Mouse (Mus musculus): ENCODE data around the gene Denr. TPM values are rescaled to one million over a fixed set of nuclear protein-coding genes. Genes with fewer than 3 reads are reported as not detected.
A peak's percentile ranks its signal among the peaks of the same experiment; 100 is the strongest.

Denr gene
- polyA plus RNA-seq, 1 experiment from 2014 or later, result 169 TPM

GRCm38 (mm10) chr5:123952365-123953045, 45.5 kb downstream of the Denr start:
- H3K9ac ChIP-seq, result no peak overlapping the region
- peaks cover 6% of the 10 kb centered on the region; the same call in 1 of the 2 replicates for H3K4me1 ChIP-seq
- ATAC-seq (ENCODE audit: insufficient number of reproducible peaks, insufficient read depth, low FRiP score, low TSS enrichment), result no peak
- no peak overlapping the region for H3K4me3 ChIP-seq
- H3K9me3 ChIP-seq, result no peaks in the 10 kb centered on the region
- 57% methylated on average over 5 of the region's 5 CpGs for WGBS
- no peaks in the 10 kb centered on the region for H3K36me3 ChIP-seq
- no peaks in the 10 kb centered on the region for H3K27me3 ChIP-seq
- no peak overlapping the region for H3K4me2 ChIP-seq (replicated peaks)
- H3K27ac ChIP-seq, result no peak overlapping the region

- no peaks in the 10 kb centered on the region for H3K36me3 ChIP-seq
- no peak overlapping the region for H3K4me2 ChIP-seq (replicated peaks)
- no peak overlapping the region for H3K27ac ChIP-seq
- H3K9me3 ChIP-seq, result no peaks in the 10 kb centered on the region
- no peak overlapping the region for H3K9ac ChIP-seq
- H3K4me3 ChIP-seq, result no peak overlapping the region
- H3K27me3 ChIP-seq, result no peaks in the 10 kb centered on the region
- peaks cover 6% of the 10 kb centered on the region; the same call in 1 of the 2 replicates for H3K4me1 ChIP-seq
- ATAC-seq (ENCODE audit: insufficient number of reproducible peaks, insufficient read depth, low FRiP score, low TSS enrichment), result no peak
- 92% methylated on average over 8 of the region's 8 CpGs for WGBS
These were observed 50.2 kb downstream of the Denr start for GRCm38 (mm10) chr5:123957213-123957612.

GRCm38 (mm10) chr5:123959018-123959417, 52.0 kb downstream of the Denr start:
- Histone ChIP-seq H3K4me2 (replicated peaks) (no peak overlapping the region), H3K36me3 (no peaks in the 10 kb centered on the region), H3K9ac (no peak overlapping the region), H3K27me3 (no peaks in the 10 kb centered on the region), H3K4me1 (peaks cover 6% of the 10 kb centered on the region; the same call in 1 of the 2 replicates), H3K27ac (no peak overlapping the region), H3K4me3 (no peak overlapping the region), H3K9me3 (no peaks in the 10 kb centered on the region)
- WGBS, result 68% methylated on average over 3 of the region's 3 CpGs
- no peak for ATAC-seq (ENCODE audit: insufficient number of reproducible peaks, insufficient read depth, low FRiP score, low TSS enrichment)

GRCm38 (mm10) chr5:123960129-123960528, 53.2 kb downstream of the Denr start:
- H3K27me3 ChIP-seq, result no peaks in the 10 kb centered on the region
- H3K9me3 ChIP-seq, result no peaks in the 10 kb centered on the region
- no peak overlapping the region for H3K4me2 ChIP-seq (replicated peaks)
- ATAC-seq (ENCODE audit: insufficient number of reproducible peaks, insufficient read depth, low FRiP score, low TSS enrichment), result no peak
- WGBS, result 77% methylated on average over 8 of the region's 8 CpGs
- H3K27ac ChIP-seq, result no peak overlapping the region
- no peaks in the 10 kb centered on the region for H3K36me3 ChIP-seq
- H3K4me1 ChIP-seq, result peaks cover 6% of the 10 kb centered on the region; the same call in 1 of the 2 replicates
- no peak overlapping the region for H3K9ac ChIP-seq
- H3K4me3 ChIP-seq, result no peak overlapping the region

- 82% methylated on average over 12 of the region's 12 CpGs for WGBS
- no peaks in the 10 kb centered on the region for H3K9me3 ChIP-seq
- H3K27ac ChIP-seq, result no peak overlapping the region
- peaks cover 2% of the 10 kb centered on the region; the same call in 1 of the 2 replicates for H3K4me1 ChIP-seq
- no peaks in the 10 kb centered on the region for H3K27me3 ChIP-seq
- no peak overlapping the region for H3K4me3 ChIP-seq
- H3K9ac ChIP-seq, result no peak overlapping the region
- ATAC-seq (ENCODE audit: insufficient number of reproducible peaks, insufficient read depth, low FRiP score, low TSS enrichment), result no peak
- no peaks in the 10 kb centered on the region for H3K36me3 ChIP-seq
- H3K4me2 ChIP-seq (replicated peaks), result no peak overlapping the region
These were observed 54.1 kb downstream of the Denr start for GRCm38 (mm10) chr5:123961046-123961445.

GRCm38 (mm10) chr5:123964208-123964607, 57.2 kb downstream of the Denr start:
- no peaks in the 10 kb centered on the region for H3K9me3 ChIP-seq
- no peak overlapping the region for H3K4me2 ChIP-seq (replicated peaks)
- H3K4me1 ChIP-seq, result no peaks in the 10 kb centered on the region
- no peaks in the 10 kb centered on the region for H3K36me3 ChIP-seq
- H3K9ac ChIP-seq, result no peak overlapping the region
- H3K27me3 ChIP-seq, result no peaks in the 10 kb centered on the region
- WGBS, result 96% methylated on average over 4 of the region's 4 CpGs
- no peak for ATAC-seq (ENCODE audit: insufficient number of reproducible peaks, insufficient read depth, low FRiP score, low TSS enrichment)
- H3K27ac ChIP-seq, result no peak overlapping the region
- no peak overlapping the region for H3K4me3 ChIP-seq

GRCm38 (mm10) chr5:123966759-123967158, 59.8 kb downstream of the Denr start:
- Histone ChIP-seq H3K36me3 (no peaks in the 10 kb centered on the region), H3K4me3 (no peak overlapping the region), H3K27me3 (no peaks in the 10 kb centered on the region), H3K4me1 (no peaks in the 10 kb centered on the region), H3K9me3 (no peaks in the 10 kb centered on the region), H3K4me2 (replicated peaks) (no peak overlapping the region), H3K9ac (no peak overlapping the region), H3K27ac (no peak overlapping the region)
- no peak for ATAC-seq (ENCODE audit: insufficient number of reproducible peaks, insufficient read depth, low FRiP score, low TSS enrichment)
- WGBS, result 95% methylated on average over 2 of the region's 2 CpGs

GRCm38 (mm10) chr5:123968468-123968867, 61.5 kb downstream of the Denr start:
- ATAC-seq (ENCODE audit: insufficient number of reproducible peaks, insufficient read depth, low FRiP score, low TSS enrichment), result no peak

GRCm38 (mm10) chr5:123969216-123969615, 62.2 kb downstream of the Denr start:
- ATAC-seq (ENCODE audit: insufficient number of reproducible peaks, insufficient read depth, low FRiP score, low TSS enrichment), result no peak
- H3K4me3 ChIP-seq, result no peak overlapping the region
- H3K9me3 ChIP-seq, result no peaks in the 10 kb centered on the region
- peaks cover 6% of the 10 kb centered on the region for H3K27me3 ChIP-seq
- WGBS, result 67% methylated on average over 8 of the region's 8 CpGs
- no peak overlapping the region for H3K27ac ChIP-seq
- no peaks in the 10 kb centered on the region for H3K36me3 ChIP-seq
- H3K4me2 ChIP-seq (replicated peaks), result no peak overlapping the region
- no peaks in the 10 kb centered on the region for H3K4me1 ChIP-seq
- no peak overlapping the region for H3K9ac ChIP-seq

More at GRCm38 (mm10) chr5:123968468-123968867, 61.5 kb downstream of the Denr start:
- Histone ChIP-seq H3K9ac (no peak overlapping the region), H3K36me3 (no peaks in the 10 kb centered on the region), H3K4me2 (replicated peaks) (no peak overlapping the region), H3K4me1 (no peaks in the 10 kb centered on the region), H3K9me3 (no peaks in the 10 kb centered on the region), H3K27me3 (peaks cover 5% of the 10 kb centered on the region), H3K4me3 (no peak overlapping the region), H3K27ac (no peak overlapping the region)
- 78% methylated on average over 5 of the region's 5 CpGs for WGBS

GRCm38 (mm10) chr5:123970576-123970975, 63.6 kb downstream of the Denr start:
- Histone ChIP-seq H3K36me3 (no peaks in the 10 kb centered on the region), H3K27me3 (peaks cover 6% of the 10 kb centered on the region), H3K4me3 (no peak overlapping the region), H3K27ac (no peak overlapping the region), H3K4me1 (peaks cover 5% of the 10 kb centered on the region), H3K9ac (no peak overlapping the region), H3K4me2 (replicated peaks) (no peak overlapping the region), H3K9me3 (no peaks in the 10 kb centered on the region)
- no peak for ATAC-seq (ENCODE audit: insufficient number of reproducible peaks, insufficient read depth, low FRiP score, low TSS enrichment)
- 84% methylated on average over 4 of the region's 4 CpGs for WGBS

- H3K27me3 ChIP-seq, result peaks cover 10% of the 10 kb centered on the region
- H3K36me3 ChIP-seq, result no peaks in the 10 kb centered on the region
- H3K9ac ChIP-seq, result no peak overlapping the region
- no peak overlapping the region for H3K27ac ChIP-seq
- no peaks in the 10 kb centered on the region for H3K9me3 ChIP-seq
- H3K4me2 ChIP-seq (replicated peaks), result no peak overlapping the region
- no peak overlapping the region for H3K4me3 ChIP-seq
- no peak for ATAC-seq (ENCODE audit: insufficient number of reproducible peaks, insufficient read depth, low FRiP score, low TSS enrichment)
- H3K4me1 ChIP-seq, result peaks cover 9% of the 10 kb centered on the region
- WGBS, result 76% methylated on average over 6 of the region's 6 CpGs
These were observed 65.5 kb downstream of the Denr start for GRCm38 (mm10) chr5:123972453-123972852.

- Histone ChIP-seq H3K4me3 (peak within 1 kb of the TSS; percentile 74), H3K4me1 (peaks cover 9% of the 10 kb centered on the region), H3K9me3 (no peaks in the 10 kb centered on the region), H3K27me3 (peaks cover 10% of the 10 kb centered on the region), H3K36me3 (no peaks in the 10 kb centered on the region), H3K4me2 (replicated peaks) (peak within 1 kb of the TSS; percentile 87), H3K27ac (no peak within 1 kb of the TSS), H3K9ac (peak within 1 kb of the TSS; percentile 65)
- ATAC-seq (ENCODE audit: insufficient number of reproducible peaks, insufficient read depth, low FRiP score, low TSS enrichment), result peak; percentile 60; the same call in 1 of the 2 replicates
- WGBS, result under 1% methylated on average over 97 of the region's 106 CpGs
These were observed 66.6 kb downstream of the Denr start, which contains the start of gene Hip1r for GRCm38 (mm10) chr5:123973299-123974178. Gene Hip1r (plus strand): TSS chr5:123973628.
